Mouse (Mus musculus) CD4-positive helper T cell, adult 2 months (primary cell): ENCODE results near the gene Arsb.

Experiments
- DNase-seq: peaks from one replicate; pipeline ENCODE4 v3.0.0-alpha.2; 2012; ENCODE audit warnings: low read depth, missing footprints, low spot score

Arsb gene

GRCm38 (mm10) chr13:93840146-93840545 is 68.7 kb downstream of the Arsb start:
- DNase-seq = no peak

- no peak for DNase-seq
Observed at GRCm38 (mm10) chr13:93846831-93847518, 75.5 kb downstream of the Arsb start.

DNA sequence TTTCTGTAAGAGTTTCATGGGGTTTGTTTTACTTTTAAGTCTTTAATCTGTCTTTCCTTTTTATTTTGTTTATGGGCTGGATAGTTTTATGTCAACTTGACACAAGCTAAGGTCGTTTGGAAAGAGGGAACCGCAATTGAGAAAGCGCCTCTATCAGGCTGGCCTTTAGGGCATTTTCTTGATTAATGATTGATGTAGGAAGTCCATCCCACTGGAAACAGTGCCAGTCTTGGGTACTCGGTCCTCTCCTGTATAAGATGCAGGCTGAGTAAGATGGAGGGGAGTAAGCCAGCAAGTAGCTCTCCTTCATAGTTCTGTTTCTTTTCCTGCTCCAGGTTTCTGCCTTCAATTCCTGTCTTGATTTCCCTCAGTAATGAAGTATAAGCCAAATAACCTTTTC is 76.2 kb downstream of the Arsb start:
- no peak for DNase-seq

- DNase-seq = no peak
Observed at GRCm38 (mm10) chr13:93848615-93849014, 77.2 kb downstream of the Arsb start.

DNA sequence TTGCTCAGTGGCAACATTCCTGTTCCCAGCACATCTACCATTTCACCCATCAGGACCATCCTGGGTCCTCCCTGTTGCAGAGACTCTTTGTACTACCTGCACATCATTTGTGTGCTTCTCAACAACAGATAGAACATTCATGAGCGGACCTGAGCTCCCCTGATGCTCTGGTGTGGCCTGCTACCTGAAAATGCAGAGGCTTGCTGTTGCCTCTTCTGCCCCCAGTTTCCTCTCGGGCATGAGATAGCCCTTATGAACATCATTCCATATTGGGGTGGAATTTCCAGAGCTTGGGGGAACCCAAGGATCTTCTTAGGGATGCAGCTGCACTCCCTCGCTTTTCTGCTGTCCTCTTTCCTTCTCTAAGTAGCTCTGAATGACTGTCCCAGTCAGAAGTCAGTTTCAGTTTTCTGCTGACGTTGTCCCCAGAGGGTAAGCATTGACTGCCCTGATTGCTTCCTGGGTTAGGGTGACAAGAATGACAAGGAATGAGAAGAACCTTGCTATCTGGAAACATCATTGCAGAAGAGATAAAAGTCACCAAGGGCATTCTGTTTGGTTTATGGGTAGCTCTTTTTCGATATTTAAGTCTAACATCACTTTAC is 78.4 kb downstream of the Arsb start:
- DNase-seq = no peak

GRCm38 (mm10) chr13:93850674-93851073 is 79.2 kb downstream of the Arsb start:
- DNase-seq = no peak

- DNase-seq = no peak
Observed at GRCm38 (mm10) chr13:93852419-93853138, 81.1 kb downstream of the Arsb start.

DNA sequence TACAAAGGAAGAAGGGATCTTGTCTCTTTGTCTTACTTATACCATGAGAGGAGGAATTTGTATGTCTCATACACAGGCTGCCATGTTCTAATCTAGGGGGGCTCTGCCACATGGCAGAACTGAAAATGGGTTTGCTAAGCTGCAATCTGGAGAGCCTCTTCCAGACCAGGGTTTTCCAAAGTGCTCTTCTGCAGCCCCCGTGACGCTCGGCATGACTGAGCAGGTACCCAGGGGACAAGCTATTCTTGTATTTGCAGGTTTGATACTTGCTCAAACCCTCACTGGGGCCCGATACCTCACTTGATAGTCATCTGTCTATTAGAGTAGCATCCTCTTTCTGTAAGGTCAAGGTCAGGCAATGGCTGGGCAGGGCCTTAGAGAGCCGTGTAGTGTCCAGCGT is 82.3 kb downstream of the Arsb start:
- DNase-seq = no peak

DNA sequence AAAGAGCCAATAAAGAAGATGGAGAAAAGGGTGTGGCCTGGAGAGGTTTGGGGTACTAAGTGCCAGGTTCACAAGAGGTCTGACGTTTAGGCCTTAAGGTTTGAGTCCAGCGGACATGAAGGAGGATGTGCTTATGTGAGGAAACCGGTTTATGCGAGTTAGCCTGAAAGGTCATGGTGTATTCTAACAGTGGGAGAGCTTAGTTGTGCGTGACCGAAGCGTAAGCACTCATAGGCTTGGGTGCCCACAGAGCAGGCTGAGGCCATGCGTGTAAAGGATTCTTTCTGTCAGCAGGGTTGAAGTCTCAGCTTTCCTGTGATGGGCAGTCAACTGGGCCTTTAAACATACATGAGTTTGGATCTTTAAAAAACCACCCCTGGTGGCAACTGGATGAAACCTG is 82.9 kb downstream of the Arsb start:
- no peak for DNase-seq

GRCm38 (mm10) chr13:93854966-93855562 is 83.6 kb downstream of the Arsb start:
- DNase-seq = no peak

GRCm38 (mm10) chr13:93855701-93856183 is 84.3 kb downstream of the Arsb start:
- DNase-seq = peak; percentile 15

DNA sequence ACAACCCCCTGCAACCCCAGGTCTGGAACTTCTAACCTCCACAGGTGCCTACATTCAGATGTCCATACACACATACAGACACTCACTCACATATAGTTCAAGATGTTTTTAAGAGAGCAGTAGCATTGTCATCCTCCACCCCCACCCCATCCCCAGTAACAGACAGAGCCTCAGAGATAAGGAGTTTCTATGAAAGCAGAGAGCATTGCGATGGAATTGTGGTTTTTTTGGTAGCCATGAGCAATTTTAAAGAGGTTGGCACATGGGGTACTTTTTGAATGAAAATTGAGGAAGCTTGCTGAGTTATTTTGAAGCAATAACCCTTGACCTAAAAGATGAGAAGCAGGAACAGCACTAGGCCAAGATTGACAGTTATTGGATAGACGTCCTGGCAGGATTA is 89.8 kb downstream of the Arsb start:
- DNase-seq = no peak

- DNase-seq = no peak
Observed at GRCm38 (mm10) chr13:93864066-93864740, 92.8 kb downstream of the Arsb start.

- DNase-seq = no peak
Observed at GRCm38 (mm10) chr13:93866638-93867037, 95.2 kb downstream of the Arsb start.

- no peak for DNase-seq
Observed at GRCm38 (mm10) chr13:93871681-93872080, 100.3 kb downstream of the Arsb start.

GRCm38 (mm10) chr13:93872591-93872990 is 101.2 kb downstream of the Arsb start:
- DNase-seq = no peak

- no peak for DNase-seq
Observed at GRCm38 (mm10) chr13:93877924-93878323, 106.5 kb downstream of the Arsb start.

- no peak for DNase-seq
Observed at GRCm38 (mm10) chr13:93879426-93879825, 108.0 kb downstream of the Arsb start.

DNA sequence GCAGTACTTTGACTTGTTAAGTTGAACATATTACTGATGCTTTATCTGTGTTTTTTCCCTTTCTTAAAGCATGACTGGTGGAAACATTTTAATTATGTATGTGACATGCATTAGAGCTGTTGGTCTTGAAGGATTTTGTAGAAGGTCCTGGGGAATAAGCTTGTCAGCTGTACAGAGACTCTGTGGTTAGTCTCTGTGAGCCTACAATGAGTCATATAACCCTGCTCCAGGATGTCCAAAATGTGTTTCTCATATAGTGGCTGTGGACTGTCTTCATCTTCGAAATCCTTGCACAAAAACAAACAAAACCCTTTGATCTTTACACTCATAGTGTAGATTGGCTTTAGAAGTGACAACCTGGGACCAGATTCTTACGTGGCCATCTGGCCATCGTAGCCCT is 110.7 kb downstream of the Arsb start:
- no peak for DNase-seq

GRCm38 (mm10) chr13:93886999-93887398 is 115.6 kb downstream of the Arsb start:
- no peak for DNase-seq

DNA sequence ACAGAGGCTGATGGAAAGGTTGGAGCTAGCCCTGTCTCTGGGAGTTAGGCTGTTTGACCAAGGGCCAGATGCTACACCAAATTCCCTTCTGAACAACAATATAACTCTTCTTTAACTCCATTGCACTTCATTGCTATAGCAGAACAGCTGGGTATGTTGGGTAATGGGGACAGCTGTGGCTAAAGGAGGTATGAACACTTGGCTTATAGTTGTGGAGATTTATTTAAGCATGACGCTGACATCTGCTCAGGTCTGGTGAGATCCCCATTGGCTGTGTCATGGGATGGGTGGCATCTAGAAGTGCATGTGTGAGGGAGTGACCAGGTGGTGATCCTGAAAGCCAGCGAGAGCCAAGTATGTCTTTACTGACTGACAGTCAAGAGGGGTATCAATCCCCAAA is 116.8 kb downstream of the Arsb start:
- no peak for DNase-seq

DNA sequence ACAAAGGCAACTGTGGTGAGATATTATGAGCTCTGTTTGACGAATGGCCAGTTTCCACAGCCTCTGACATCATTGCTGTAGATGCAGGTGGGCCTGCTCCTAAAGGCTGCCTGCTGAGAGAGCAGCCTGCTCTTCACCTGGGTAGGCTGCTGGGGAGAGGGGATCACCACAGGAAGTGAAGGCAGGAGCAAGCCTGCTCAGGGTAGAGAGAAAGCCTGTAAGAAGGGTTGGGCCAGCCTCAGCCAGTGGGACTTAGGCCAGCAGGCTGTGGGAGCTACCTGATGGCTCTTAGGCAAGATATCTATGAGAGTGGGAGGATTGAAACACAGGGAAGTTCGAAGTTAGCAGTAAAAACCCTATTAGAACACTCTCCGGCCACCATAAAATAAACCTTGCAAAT is 117.5 kb downstream of the Arsb start:
- DNase-seq = no peak
